Mouse (Mus musculus) heart, postnatal 4 days (tissue): ENCODE results near the gene Fen1. TPM values are rescaled to one million over a fixed set of nuclear protein-coding genes. Genes with fewer than 3 reads are reported as not detected.

Source experiments
- DNase-seq: peaks from one replicate; pipeline ENCODE4 v3.0.0; 2021
- total RNA-seq, 2 experiments: library from RNA; stranded (reverse); gene quantifications; 2 replicates each; pipeline ENCODE4 v1.2.3; 2021

The Fen1 gene
- total RNA-seq, 2 experiments from 2014 or later = 26.8 to 27.2 TPM

DNA sequence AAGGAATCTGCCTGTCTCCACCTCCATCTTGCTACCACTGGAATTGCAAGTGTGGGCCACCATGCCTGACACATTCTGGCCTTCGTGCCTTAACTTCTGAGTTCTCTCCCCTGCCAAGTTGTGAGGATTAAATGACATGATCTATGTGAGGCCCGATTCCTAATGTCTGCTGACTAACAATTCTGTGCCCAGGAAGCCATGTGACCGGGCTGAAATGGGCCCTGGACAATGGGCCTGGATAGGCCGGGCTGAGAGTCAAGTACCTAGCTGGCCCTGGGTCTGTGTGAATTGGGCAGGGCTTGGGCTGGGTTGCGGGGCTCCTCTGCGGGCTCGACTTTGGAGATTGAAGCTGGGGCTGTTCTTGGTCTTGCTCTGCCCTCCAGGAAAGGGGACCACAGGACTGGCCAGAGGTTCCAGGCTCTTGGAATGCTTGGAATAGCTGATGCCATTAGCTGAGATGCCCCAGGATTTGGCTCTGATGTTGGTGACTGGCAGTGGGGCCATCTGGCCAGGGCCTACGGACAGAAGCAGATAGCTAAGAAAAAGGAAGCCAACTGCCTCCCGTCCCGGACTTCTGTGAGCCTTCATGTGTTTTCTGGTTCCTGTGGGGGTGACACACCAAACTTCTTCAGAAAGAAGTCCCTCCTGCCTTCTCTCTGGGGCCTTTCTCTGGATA lies 10.0 kb upstream of the Fen1 start:
- DNase-seq = no peak

DNA sequence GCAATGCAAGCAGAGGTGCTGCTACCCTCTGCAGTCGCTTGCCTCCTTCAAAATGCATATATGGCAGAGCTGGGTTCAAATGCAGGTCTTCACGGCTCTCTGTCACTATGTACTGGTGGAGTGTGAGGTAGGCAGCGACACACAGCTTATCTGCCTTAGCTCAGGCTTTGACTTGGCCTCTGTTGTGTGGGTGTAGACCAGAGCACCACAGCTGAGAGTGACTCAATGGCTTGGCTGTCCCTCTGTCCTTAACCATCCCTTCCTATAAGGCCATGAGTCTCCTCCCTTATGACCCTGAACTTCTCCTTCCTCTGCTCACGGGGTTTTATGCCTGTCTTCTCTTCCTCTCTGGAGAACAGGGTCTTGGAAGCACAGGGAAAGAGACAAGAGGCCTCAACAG lies 6.9 kb upstream of the Fen1 start:
- DNase-seq = no peak

DNA sequence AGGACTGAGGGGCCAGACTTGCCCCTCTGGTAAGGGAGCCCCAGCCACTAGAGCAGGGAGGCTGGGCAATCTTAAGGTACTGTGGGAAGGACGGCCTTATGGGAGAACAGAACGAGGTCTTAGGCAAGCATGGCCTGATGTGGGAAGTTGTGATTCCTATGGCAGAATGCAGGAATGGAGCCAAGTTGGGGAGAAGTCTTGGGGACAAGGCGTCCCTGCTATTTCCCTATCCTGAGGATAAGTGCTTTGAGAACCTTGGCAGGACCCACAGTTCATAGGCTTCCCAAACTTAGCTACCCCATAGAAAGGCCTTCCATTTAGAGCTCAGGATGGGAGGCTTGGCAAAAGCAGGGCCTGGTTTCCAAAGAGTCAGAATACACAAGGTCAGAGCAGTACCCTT lies 4.9 kb upstream of the Fen1 start:
- DNase-seq = no peak

DNA sequence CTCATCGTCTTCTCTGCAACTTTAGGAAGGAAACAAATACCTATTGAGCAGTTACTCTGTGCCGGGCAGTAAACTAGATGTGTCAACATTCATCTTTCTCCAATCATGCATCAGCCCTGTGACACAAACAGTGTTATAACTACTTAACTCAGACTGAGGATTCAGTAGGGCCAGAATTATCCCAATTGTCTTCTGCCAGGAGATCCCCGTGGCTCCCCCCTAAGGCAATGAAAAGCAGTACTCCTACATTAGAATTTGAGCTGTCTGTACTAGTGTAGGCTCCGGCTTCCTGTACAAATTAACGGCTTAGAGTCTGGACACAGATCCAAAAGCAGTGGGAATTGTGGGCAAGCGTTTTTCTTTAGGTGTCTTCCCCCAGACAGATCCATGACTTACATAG lies 1.1 kb upstream of the Fen1 start:
- DNase-seq = no peak

DNA sequence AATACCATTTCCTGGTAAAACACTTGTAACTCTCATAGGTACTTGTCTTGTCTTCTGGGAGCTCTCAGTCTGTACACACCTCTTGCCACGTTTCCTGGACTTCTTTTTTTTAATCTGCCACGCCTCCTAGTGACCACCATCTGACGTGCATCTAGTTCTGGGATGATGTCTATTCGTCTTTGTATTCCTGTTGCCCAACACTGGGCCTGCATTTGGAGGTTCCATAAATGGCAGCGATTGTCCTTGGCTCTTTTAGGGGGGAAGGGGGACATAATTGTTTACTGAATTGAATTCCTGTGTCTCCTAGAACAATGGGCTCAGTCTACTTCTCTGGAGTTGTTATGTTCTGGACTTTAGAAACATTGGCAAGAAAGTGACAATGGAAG lies 640 bp upstream of the Fen1 start:
- DNase-seq = peak; percentile 54

DNA sequence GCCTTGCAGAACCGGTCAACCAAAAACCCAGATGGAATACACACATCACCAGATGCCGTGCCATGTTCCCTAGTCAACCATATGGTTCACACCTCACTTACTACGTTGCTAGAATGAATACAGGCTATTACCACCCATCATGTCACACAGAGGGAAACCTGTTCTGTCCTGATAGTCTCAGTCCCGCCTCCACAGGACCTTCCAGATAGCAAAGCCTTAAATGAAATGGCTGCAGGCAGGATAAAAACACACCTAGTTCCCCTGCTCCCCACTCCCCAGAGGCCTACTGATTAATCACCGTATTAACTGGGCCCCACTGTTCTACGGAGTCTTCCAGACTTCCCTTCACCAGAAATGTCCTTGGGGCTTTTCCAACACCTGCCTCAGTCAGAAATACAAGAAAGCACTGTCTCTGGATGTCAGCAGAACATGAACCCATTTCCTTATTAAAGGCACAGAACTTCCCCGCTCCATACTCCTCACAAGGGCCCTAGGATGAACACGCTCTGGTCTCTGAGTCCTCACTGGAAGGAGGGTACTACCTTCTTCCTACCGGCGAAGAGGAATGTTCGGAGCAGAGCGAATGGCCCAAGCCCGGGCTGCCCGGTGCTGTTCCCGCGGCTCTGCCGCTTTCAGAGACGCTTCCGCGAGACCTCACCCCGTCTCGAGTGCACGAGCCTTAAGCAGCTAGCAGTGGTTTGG lies 672 bp downstream of the Fen1 start:
- no peak for DNase-seq

DNA sequence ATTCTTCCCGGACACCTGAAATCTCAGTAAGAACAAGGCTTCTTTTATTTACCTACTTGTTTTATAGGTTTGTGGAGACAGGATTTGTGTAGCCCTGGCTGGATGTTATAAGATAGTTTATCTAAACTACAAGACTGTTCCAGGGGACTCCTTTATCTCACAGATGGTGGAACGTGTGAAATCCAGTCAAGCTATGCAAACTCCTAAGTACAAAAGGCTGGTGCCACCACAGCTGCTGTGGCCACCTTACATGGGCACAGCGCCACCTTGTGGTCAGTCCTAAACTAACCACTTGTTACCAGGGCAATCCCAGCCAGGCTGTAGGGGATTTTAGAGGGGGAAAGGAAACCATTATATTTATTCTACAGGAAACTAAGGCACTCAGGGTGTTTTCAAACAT lies 5.2 kb downstream of the Fen1 start:
- DNase-seq = peak; percentile 90

DNA sequence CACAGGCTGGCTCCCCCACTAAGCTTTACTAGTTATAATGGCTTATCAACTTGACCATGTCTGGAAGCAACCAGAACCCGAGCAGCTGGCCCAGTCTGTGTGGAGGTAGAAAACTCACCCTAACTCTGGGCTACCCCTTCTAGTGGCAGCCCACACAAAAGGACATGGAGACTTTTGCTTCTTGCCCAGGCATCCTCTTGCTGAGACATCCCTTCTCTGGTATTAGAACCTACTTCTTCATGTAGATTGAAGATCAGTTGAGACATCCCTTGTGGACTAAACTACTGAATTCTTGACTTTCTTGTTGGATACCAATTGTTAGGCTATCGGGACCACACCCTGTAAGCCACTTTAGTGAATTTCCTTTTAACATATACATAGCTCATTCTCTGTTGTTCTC lies 5.7 kb downstream of the Fen1 start:
- no peak for DNase-seq

DNA sequence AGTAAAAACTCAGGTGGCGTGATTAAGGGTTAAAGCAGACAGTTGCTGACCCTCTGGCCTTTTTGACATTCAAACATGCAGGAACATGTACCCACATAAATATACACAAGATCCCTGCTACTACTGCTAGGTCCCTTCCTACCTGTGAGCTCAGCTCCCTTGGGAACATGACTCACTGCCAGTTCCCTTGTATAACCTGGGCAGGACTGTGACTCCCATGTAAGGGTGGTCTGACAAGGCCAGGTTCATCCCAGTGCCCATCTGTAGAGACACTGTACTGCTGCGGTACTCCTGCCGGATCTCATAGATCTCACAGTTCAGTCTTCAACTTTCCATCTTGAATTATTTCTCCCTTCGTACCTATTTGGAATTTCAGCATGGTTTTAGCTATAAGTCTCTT lies 6.8 kb downstream of the Fen1 start:
- no peak for DNase-seq

DNA sequence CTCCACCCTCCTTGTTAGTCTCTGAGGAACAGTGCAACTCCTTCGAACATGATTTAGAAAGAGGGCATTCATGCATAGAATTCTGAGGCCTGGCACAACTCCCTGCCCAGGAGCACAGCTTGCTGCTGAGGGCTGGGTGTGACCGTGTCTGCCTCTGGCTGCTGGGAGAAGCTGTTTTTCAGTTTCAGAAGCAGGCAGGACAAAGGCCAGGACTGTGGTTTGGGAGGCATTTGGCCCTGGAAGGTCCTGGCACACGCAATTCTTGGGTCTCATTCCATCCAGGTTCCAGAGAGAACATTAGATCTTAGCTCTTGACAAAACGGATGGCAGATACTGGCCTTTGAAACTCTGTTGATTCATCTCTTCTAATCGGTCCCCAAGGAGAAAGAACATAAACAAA lies 8.7 kb downstream of the Fen1 start:
- DNase-seq = no peak

DNA sequence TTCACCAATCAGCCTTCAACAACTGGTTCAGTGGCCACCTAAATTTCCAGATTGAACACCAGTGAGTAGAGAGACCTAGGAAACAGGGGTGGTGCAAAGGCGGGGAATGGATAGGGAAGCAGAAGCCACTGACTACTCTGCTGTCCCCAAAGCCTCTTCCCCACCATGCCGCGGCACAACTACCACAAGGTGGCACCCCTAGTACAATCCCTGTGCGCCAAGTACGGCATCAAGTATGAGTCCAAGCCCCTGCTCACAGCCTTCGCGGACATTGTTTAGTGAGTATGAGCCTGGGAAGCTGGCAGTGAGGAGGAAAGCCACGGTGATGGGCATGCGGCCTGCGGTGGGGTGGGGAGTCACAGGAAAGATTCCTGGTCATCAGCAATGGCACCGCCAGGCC lies 9.6 kb downstream of the Fen1 start:
- no peak for DNase-seq

DNA sequence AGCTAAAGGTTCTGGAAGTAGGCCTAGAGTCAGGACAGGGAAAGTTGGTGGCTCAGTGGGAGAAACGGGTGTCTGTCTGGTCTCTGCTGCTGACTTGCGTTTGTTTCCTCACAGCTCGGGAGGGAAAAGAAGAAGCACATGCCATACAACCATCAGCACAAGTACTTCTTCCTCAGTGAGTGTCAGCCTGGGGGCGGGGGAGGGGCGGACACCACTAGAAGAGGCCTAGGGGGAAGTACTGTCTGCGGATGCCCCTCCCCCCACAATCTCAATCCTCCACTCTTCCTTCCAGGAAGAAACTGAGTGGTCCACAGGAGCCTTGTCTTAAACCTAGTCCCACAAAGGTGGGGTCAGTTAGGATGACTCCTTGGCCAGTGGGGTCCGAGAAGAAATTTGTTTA lies 12.6 kb downstream of the Fen1 start:
- DNase-seq = no peak

DNA sequence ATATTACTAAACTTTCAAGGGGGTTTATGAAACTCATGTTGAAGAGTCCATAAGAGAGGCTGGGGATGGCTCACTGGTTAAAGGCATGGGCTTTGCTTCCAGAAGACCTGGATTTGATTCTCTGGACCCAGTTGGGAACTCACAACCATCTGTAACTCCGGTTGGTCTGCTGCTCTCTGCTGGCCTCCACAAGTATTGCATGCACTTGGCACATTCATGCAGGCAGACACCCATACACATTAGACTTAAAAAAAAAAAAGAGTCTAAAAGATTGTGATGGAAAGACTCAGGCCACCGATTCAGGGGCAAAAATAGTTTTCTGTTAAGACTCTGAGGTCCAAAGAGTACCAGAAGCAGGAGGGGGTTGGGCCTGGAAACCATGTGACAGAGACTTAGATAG lies 13.2 kb downstream of the Fen1 start:
- DNase-seq = peak; percentile 86

DNA sequence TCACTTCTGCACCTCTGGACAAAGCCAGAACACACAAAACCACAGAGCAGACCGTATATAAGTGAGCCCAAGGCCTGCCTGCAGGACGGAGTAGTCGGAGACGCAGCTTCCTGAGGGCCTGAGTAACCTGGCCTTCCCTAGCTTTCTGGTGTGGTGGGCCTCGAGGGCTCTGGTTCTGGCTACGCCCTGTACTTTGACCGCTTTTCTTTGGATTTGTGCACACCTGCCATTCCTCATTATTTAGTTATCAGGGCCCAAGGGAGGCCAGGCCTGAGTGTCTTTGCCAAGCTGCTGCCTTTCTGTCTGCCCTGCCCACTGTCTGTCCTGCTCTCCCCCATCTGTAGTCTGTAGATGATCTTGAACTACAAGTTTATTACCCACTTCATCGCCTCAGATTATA lies 14.0 kb downstream of the Fen1 start:
- DNase-seq = no peak

DNA sequence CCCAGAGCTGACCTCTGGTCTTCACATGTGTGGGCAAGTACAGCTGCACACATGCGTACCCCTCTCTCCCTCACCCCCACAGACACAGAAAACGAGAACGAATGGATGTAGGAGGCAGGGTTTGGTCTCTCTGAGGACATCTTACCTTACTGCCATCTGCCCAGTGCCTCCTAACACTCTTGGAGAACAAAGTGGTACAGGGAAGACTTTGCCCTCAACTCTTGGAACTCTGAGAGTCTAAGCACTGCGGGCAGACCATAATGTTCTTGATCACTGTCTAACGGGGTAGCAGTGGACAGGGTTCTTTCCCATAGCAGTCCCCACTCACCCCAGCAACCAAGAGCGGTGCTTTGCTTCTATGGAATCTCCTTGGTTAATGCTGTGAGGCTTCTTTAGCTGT lies 14.9 kb downstream of the Fen1 start:
- no peak for DNase-seq

DNA sequence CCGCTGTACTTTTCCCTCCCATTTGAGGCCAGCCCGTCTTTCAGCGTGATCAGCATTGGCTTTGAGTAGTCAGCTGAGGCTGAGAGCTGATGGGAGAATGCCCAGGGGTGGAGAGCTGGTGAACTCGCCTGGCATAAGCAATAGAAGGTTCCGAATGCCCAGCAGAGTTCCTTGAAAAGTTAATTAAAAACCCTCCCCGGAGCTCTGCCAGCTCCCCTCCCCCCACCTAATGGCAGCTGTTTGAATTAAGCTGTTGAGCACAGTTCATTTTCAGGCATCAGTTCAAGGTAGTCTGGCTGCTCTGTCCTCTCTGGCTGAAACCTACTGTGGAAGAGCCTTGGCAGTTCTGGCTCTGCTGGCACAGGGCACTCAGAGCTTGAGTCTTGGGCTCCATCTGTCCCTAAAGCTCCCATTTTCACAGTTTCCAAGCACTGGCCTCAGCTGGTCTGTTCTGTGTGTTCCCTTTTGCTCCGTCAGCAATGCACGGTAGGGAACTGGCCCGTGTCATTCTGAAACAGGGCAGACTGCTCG lies 15.6 kb downstream of the Fen1 start:
- DNase-seq = no peak

DNA sequence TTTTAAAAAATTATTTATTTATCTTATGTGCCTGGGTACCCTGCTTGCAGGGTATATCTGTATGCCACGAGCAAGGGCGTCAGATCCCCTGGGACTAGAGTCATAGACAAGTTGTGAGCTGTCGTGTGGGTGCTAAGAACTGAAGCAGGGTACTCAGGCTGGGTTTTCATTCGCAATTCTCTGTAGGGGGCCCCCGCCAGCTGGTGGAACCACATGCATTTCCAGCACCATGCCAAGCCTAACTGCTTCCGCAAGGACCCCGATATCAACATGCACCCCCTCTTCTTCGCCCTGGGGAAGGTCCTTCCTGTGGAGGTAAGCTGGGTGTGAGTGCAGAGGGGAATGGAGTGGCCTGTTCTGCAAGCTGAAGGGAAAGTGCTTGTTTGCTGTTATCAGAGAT lies 17.4 kb downstream of the Fen1 start:
- DNase-seq = no peak

DNA sequence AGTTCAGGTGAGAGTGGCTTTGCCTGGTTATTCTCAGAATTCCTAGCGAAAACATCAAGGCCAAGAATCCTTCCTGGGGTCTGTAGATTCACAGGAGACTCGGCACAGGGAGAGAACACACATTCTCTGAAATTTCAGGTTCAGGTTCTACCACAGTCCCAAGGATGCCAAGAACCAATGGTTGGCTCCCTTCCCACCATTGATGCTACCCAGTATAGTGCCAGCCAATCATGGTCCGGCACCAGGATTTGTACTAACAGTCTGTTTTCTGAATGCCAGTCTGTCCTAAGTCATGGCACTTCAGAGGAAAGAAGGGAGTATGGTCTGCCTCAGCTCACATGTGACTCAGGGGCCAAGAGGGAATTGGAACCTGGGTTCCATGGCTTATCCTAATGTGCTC lies 18.1 kb downstream of the Fen1 start:
- DNase-seq = no peak

DNA sequence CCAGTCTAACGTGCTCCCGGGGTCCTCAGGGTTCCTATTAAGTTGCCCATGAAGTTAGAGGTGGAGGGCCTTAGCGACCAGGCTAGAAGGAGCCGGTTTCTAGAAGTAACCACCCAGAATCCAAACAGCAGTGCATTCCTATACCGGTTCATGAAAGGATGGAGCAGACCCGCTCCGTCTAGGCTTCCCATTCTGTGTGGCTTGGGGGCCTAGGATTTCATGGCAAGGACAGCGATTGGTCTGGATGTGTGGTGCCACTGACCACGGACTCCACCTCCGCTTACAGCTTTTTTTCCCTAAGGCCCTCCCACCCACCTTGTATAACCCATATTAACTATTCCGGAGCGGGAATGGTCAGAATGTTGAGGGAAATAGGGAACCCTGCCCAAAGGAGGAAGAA lies 19.9 kb downstream of the Fen1 start:
- DNase-seq = peak; percentile 33

DNA sequence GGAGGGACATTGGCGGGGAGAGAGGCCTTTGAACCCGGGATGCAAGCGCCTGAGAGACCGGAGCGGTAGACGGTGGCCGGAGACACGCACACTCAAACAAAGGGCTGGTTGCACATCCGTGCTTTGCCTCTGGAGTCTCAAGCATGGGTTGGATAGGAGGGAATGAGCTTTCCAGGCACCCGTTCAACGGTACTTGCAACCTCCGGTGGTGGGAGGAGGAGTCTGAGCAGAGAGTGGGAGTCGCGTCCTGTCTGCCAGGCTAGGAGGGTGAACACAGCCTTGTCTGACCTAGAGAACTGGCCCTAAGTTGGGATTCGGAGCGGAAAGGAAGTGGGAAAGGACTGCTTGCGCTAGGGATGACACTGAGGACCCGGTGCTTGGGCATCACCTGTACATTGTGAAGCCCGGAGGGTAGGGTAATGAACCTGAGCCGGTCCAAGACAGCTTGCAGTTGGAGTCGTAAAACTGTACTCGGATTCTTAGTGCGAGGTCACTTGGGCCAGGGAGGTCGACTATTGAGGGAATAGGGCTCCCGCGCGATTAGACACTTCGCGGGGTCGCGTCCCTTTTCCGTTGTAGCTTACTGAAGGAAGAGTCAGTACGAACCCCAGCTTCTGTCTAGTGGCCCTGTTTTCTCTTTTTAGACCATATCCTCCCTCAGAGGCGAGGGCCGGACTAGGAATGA lies 20.5 kb downstream of the Fen1 start:
- peak; percentile 77 for DNase-seq

DNA sequence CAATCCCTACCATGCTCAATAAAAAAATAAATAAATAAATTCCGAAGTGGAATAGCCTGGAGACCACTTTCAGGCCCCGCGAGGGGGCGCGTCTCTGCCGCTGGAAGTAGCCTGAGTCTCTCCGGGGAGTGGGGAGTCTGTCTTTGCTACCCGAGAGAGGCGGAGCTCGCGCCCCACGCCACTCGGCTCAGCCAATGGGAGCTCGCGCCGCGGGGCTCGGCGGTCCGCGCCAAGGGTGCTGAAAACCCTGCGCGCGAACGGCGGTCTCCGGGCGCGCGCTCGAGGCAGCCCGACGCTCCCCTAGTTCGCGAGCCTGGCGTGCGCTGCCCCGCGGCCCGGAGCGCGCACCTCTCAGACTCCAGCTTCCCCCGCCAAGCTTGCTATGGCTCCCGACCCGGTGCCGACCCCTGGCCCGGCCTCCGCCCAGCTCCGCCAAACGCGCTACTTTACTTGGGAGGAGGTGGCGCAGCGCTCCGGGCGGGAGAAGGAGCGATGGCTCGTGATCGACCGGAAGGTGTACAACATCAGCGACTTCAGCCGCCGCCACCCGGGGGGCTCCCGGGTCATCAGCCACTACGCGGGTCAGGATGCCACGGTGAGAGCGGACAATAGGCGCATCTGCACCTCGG lies 21.2 kb downstream of the Fen1 start, which contains the start of gene Fads1:
Gene Fads1, plus strand, starts transcription at position 219 of the 629 bp plus-strand sequence.
- DNase-seq = peak; percentile 96

DNA sequence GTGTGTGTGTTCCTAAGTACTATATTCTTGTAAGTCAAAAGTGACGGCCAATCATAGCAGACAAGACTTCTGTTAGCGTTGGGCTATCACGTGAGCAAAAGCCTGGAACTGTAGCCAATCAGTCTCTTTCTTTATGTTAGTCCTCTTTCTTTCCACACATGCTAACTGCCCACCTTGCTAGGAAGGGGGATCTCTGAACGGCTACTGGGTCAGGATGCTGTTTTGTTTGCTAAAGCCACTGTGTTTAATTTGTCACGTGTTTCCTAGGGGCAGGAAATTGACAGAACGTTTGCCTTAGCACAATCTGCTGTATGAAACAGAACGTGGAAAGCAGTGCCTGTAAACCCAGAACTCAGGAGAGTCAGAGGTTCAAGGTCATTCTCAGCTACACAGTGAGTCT lies 21.8 kb downstream of the Fen1 start:
- DNase-seq = no peak

DNA sequence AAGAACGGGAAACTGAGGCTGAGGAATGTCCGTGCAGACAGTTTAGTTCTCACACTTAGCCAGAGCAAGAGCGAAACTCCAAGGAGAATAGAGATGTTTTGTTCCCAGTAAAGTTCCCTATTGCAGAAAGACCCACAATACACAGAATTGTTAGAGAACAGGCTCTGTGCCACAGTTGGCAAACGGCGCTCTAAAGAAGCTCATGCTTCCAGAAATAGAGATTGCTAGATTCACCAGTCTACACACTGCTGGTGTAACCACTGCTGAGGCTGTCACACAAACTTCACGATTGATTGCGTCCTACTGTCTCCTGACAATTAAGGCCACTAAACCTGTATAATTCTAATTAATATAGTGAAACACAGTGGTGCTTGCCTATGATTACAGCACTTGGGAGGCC lies 22.7 kb downstream of the Fen1 start:
- DNase-seq = no peak
